Mouse (Mus musculus) lung, postnatal 25 days (tissue): ENCODE measurements around the gene Gm10964.
"Not testable (repeated sequence)": the region's sequence is repeated elsewhere in the genome, so short reads cannot be mapped to it uniquely, and the experiment has no call there.

Experiments used
- DNase-seq: peaks from one replicate; pipeline ENCODE4 v3.0.0; 2022; ENCODE audit warnings: low spot score

The Gm10964 gene

GRCm38 (mm10) chr3:103779183-103779582, 40.0 kb downstream of the Gm10964 start:
- no peak for DNase-seq

GRCm38 (mm10) chr3:103780271-103780670, 41.1 kb downstream of the Gm10964 start:
- DNase-seq: no peak

- no peak for DNase-seq
Observed at GRCm38 (mm10) chr3:103780777-103781176, 41.6 kb downstream of the Gm10964 start.

GRCm38 (mm10) chr3:103782844-103783609, 43.9 kb downstream of the Gm10964 start:
- no peak for DNase-seq

- DNase-seq: peak; percentile 78
Observed at GRCm38 (mm10) chr3:103787225-103787624, 48.1 kb downstream of the Gm10964 start.

- no peak for DNase-seq
Observed at GRCm38 (mm10) chr3:103789096-103789495, 49.9 kb downstream of the Gm10964 start.

- peak; percentile 80 for DNase-seq
Observed at GRCm38 (mm10) chr3:103789891-103790345, 50.8 kb downstream of the Gm10964 start.

- DNase-seq: no peak
Observed at GRCm38 (mm10) chr3:103790346-103791145, 51.4 kb downstream of the Gm10964 start.

- DNase-seq: peak; percentile 96
Observed at GRCm38 (mm10) chr3:103791230-103792110, 52.3 kb downstream of the Gm10964 start, which contains the start of gene Hipk1. Gene Hipk1 (minus strand): TSS chr3:103791563.

- not testable (repeated sequence) for DNase-seq
Observed at GRCm38 (mm10) chr3:103792111-103792406, 52.9 kb downstream of the Gm10964 start.

- DNase-seq: no peak
Observed at GRCm38 (mm10) chr3:103792566-103792965, 53.4 kb downstream of the Gm10964 start.
